Mouse (Mus musculus) T-helper 2 cell (primary cell): Measurements from ENCODE around the gene Dhcr24.

Experiments
- in situ Hi-C: fragments of 300-600 bp; cut with MboI, MseI; formaldehyde crosslinking; loops from one replicate; pipeline ENCODE4 v1.15.1; 2025; ENCODE audit warnings: high pct_unique_total_duplicates

The Dhcr24 gene

DNA sequence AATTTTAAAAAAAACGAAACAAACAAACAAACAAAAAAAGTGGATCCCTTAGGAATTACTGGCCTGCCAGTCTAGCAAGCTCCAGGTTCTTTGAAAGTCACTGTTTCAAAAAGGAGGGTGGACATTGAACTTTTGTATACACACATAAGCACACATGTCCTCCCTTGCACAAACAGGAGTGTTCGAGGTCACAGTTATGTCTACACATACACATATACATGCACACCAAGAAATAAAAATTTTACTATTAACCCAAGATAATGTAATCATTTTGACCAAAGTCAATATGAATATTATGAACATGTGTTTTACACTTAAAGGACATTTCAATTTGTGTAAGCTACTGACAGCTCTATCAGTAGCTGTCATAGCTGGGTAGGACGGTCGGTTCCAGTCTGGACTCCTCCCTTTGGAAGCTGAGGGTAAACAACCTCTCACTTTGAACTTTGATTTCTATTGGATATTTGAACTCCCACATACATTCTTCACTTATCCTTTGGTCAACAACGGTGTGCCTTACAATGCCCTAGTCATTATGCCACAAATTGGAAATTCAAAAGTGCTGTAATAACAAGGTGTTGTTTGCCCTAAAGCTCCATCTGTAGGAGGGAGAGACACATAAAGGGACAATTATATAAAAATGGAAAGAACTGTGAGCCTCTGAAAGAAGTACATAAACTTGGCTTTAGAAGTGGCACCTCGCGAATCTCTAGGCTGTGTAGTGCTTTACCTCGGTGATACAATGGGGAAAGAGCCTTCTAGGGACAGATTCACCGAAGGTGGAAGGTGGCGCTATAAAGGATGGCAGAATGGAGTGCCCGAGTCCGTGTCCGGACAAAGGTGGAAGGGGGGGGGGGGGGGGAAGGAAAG is 1.3 kb upstream of the Dhcr24 start:
- in situ Hi-C loops, result loop anchor here (5.0 to 10.0 kb wide), 2 partner anchors 103 to 425 kb away; no protein-coding TSS in a partner anchor

DNA sequence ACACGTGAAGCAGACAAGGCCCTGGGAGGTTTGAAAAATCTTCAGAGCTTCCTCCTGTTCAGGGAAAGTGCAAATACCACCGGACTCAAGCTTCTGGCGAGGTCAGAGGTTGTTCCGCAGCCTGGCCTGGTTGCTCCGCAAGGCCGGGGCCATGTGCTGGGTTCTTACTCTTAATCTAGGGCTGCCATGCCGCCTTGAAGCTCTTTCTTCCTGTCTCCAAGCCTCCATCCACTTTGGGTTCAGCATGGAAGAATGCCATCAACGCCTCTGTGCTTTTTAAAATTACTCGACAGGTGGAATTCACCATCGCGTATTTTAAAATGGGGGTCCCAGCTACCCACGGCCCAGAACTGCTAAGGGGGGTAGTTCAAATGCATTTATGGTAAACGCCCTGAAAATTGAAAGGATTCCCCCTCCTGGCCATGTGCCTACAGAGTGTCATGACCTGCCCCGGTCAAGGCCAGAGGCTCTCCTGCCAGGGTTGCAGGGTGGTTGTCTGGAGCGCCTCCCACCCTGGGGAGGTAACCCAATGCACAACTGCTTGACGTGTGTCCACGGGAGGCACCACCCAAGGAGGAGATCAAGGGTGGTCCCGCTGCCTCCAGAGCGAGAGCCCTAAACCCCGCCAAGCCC is 509 bp upstream of the Dhcr24 start:
- in situ Hi-C loops, result loop anchor here (5.0 to 10.0 kb wide), 2 partner anchors 102 to 424 kb away; no protein-coding TSS in a partner anchor

- in situ Hi-C loops, result loop anchor here (5.0 to 10.0 kb wide), 2 partner anchors 100 to 423 kb away; no protein-coding TSS in a partner anchor
These were observed 1.2 kb downstream of the Dhcr24 start for GRCm38 (mm10) chr4:106562006-106562405.

DNA sequence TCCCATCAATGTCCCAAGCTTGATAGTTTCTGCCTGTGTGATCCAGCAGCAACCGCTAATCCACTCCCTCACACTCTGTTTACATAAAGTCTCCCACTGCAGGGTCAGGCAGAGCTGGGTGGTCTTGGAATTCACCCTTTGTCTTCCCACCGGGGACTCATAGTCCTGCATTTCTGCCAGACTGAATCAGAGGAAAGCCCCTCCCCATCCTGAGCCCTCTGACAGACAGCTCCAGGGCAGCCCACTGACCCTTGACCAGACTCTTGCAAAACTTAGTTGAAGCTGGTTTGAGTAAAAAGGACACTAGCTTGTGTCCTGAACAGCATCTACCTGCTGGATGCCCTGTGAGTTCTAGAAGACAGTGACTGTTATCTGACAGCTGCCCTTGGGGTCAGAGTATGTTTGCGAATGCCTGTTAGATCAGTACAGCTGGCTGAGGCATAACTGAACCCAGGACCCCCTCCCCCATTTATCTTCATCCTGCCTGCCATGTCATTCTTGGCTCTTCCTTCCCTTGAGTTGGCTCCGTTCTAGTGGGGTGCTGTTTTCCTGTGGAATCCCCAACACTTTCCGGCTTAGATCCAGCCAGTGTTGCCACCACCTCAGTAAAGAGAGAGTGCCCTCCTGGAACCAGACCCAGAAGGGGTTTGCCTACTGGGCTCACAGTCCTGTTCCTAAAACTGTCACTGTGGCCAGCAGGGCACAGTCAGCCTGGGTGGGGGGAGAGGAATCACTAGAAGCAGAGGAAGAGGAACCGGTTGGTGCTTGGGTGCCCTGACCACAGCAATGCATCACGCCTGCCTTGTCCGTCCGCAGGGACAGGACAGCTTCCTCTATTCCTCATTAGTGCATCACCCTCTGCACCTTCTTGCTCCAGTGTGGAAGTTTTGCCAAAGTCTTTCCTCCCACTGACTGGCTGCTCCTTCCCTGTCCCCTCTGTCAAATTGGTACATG is 2.3 kb downstream of the Dhcr24 start:
- in situ Hi-C loops, result loop anchor here (5.0 to 10.0 kb wide), 2 partner anchors 99 to 422 kb away; no protein-coding TSS in a partner anchor

DNA sequence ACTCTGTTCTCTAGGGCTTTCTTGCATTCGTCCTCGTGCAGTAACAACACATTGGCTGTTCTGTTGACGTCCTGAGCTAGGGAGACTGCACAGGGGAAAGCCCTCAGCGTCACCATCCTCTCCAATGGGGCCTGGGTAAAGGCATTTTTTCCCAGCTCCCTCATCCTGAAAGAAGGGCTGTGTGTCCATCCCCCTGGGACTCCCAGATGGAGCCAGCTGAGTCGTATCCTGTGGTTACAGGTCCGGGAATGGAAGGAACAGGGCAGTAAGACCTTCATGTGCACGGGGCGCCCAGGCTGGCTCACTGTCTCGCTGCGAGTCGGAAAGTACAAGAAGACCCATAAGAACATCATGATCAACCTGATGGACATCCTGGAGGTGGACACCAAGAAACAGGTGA is 3.3 kb downstream of the Dhcr24 start:
- in situ Hi-C loops, result loop anchor here (5.0 to 10.0 kb wide), 2 partner anchors 98 to 421 kb away; no protein-coding TSS in a partner anchor

DNA sequence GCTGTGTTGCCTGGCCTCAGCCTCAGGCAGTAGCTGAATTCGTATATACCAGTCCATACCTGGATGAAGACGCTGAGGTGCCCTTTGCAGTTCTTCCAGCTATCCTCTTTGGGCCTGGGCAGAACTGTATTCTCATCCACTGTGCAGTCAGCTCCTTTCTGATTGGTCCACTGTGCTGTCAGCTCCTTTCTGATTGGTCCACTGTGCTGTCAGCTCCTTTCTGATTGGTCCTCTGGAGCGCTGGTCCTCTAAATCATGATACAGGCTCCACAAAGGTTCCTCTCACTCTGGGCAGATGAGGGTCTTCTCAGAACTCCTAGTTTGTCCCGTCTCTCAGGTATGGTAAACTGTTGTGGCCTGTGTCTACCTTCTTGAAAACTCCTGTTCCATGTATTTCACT is 8.8 kb downstream of the Dhcr24 start:
- in situ Hi-C loops, result loop anchor here (10.0 kb wide), 1 partner anchor 415 kb away; no protein-coding TSS in a partner anchor

GRCm38 (mm10) chr4:106571081-106571724 is 10.4 kb downstream of the Dhcr24 start:
- in situ Hi-C loops, result no loop called here

- in situ Hi-C loops, result no loop called here
These were observed 14.2 kb downstream of the Dhcr24 start for GRCm38 (mm10) chr4:106575022-106575421.

GRCm38 (mm10) chr4:106577511-106577910 is 16.7 kb downstream of the Dhcr24 start:
- in situ Hi-C loops, result no loop called here

- in situ Hi-C loops, result no loop called here
These were observed 20.5 kb downstream of the Dhcr24 start for GRCm38 (mm10) chr4:106581176-106581864.

DNA sequence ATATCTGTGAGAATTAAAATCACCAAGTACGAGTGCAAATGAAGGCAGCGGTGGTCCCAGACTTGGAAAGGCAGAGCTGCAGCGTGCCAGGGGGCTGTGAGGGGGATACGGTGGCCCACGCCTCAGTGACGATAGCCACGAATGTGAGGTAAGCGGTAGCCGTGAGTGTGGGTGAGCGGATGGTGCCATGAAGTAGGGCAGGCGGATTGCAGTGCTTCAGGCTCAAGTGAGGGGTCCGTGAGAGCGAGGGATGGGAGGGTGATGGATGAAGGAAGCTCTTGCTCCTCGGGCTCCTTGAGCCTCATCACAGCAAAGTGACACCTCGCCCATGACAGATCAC is 21.0 kb downstream of the Dhcr24 start:
- in situ Hi-C loops, result no loop called here

GRCm38 (mm10) chr4:106582428-106583153 is 21.8 kb downstream of the Dhcr24 start:
- in situ Hi-C loops, result no loop called here

GRCm38 (mm10) chr4:106584665-106585064 is 23.8 kb downstream of the Dhcr24 start:
- in situ Hi-C loops, result no loop called here

DNA sequence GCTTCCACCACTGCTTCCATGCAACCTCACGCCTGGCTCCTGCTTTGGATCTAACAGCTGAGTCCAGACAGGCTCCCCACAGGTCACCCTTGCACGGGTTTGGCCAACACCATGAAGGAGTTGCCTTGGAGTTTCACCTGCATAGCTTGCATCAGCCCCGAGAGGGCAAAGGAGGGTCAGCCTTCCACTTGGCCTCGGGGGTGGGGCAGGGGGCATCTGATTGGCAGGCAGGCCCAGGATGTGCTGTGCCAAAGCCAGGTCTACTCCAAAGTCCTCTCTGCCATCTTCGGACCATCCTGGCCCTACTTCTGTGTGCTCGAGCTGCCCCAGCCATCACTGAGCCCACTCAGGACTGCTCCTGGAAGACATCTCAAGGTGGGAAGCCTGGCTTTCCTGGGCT is 26.2 kb downstream of the Dhcr24 start:
- in situ Hi-C loops, result no loop called here

DNA sequence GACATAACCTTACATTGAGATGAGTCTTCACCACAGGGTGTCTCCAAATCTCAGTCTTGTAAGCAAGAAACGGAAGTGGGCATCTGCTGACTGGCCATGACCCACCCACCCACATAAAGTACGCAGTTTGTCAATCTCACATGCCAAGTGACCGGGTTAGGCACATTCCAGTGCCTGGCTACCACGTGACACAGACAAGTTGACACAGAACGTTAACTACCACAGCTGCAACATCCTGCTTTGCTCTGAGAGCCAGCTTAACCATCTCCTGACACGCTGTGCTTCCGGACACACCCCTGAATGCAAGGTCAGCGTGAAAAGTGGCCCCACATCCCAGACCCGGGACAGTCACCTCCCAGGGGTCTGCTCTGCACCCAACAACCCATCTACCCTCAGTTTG is 29.3 kb downstream of the Dhcr24 start:
- in situ Hi-C loops, result no loop called here

- in situ Hi-C loops, result no loop called here
These were observed 30.0 kb downstream of the Dhcr24 start for GRCm38 (mm10) chr4:106590871-106591270.

GRCm38 (mm10) chr4:106593636-106594035 is 32.8 kb downstream of the Dhcr24 start:
- in situ Hi-C loops, result no loop called here

GRCm38 (mm10) chr4:106596200-106596599 is 35.4 kb downstream of the Dhcr24 start:
- in situ Hi-C loops, result no loop called here

- in situ Hi-C loops, result no loop called here
These were observed 36.2 kb downstream of the Dhcr24 start for GRCm38 (mm10) chr4:106597055-106597454.

GRCm38 (mm10) chr4:106597741-106598140 is 36.9 kb downstream of the Dhcr24 start:
- in situ Hi-C loops, result no loop called here
